Mouse (Mus musculus) cortical plate, adult 2 months (tissue): ENCODE measurements around the gene Atf3.

ENCODE experiments used
- CTCF ChIP-seq: fragments of 200-500 bp; IDR thresholded peaks from 2 replicates; pipeline ENCODE4 v1.5.1; 2011; ENCODE audit warnings: mild to moderate bottlenecking, control low read depth, low read length; ENCODE audit not compliant: insufficient read depth; ENCODE audit errors: extremely low read depth
- POLR2A ChIP-seq: fragments of 200-500 bp; IDR thresholded peaks from 2 replicates; pipeline ENCODE4 v1.6.1; 2011; ENCODE audit warnings: mild to moderate bottlenecking, low read length, control low read depth; ENCODE audit not compliant: insufficient read depth; ENCODE audit errors: extremely low read depth

DNA sequence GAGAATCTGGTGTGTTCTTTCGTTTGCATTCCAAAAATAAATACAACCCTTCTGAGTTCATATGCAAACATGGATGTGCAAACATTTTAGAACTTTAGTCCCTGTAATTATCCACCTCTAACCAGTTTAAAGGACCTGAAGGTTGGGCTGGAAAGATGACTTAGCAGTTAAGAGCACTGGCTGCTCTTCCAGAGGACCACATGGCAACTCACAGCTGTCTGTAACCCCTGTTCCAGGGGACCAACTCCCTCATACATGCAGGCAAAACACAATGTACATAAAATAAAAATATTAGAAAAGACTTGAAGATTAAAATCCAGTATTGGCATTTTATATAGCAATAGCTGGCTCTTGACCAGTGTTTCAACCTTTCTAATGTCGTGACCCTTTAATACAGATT, 7.9 kb upstream of the Atf3 start:
- TF ChIP-seq CTCF (no peak), POLR2A (no peak)
